Mouse (Mus musculus) heart, embryonic 14.5 days (tissue): ENCODE results near the gene Mybpc2. TPM values are rescaled to one million over a fixed set of nuclear protein-coding genes. Genes with fewer than 3 reads are reported as not detected.

Experiments used
- ATAC-seq: fragments of 200-750 bp; cut with Nextera tagmentation; 2 replicates; pipeline ENCODE4 v1.8.0; 2017; ENCODE audit warnings: low read depth, moderate TSS enrichment; ENCODE audit not compliant: insufficient number of reproducible peaks, insufficient read depth, low FRiP score
- H3K27ac ChIP-seq, 2 experiments: fragments of 200-500 bp in 1 of 2; fragments of 300-500 bp in 1 of 2; sonication (generic) in 1 of 2; replicated peaks in 1 of 2; 2 replicates each; pipeline ENCODE4 v1.5.1; 2012 to 2014; ENCODE audit warnings: low read depth in 2 of 2, low read length in 2 of 2, control low read depth in 1 of 2, mild to moderate bottlenecking in 1 of 2, mixed read lengths in 1 of 2; ENCODE audit not compliant: control insufficient read depth in 1 of 2, insufficient read depth in 1 of 2
- H3K27me3 ChIP-seq: fragments of 300-500 bp; sonication (generic); 2 replicates; pipeline ENCODE4 v1.6.1; 2014; ENCODE audit warnings: mild to moderate bottlenecking, low read length, control low read depth; ENCODE audit not compliant: control insufficient read depth, insufficient read depth
- H3K36me3 ChIP-seq: fragments of 300-500 bp; sonication (generic); 2 replicates; pipeline ENCODE4 v1.6.1; 2014; ENCODE audit warnings: mild to moderate bottlenecking, control low read depth, low read length, mixed read lengths; ENCODE audit not compliant: control insufficient read depth, insufficient read depth
- H3K4me1 ChIP-seq, 2 experiments: fragments of 200-500 bp in 1 of 2; fragments of 300-500 bp in 1 of 2; sonication (generic) in 1 of 2; 2 replicates each; pipeline ENCODE4 v1.6.1; 2012 to 2014; ENCODE audit warnings: low read length in 2 of 2, control low read depth in 1 of 2, mixed read lengths in 1 of 2; ENCODE audit not compliant: control insufficient read depth in 2 of 2, insufficient read depth in 2 of 2
- H3K4me2 ChIP-seq: fragments of 300-500 bp; sonication (generic); 2 replicates; pipeline ENCODE4 v1.6.1; 2014; ENCODE audit warnings: mild to moderate bottlenecking, low read length
- H3K4me3 ChIP-seq, 2 experiments: fragments of 200-500 bp in 1 of 2; fragments of 300-500 bp in 1 of 2; sonication (generic) in 1 of 2; 2 replicates each; pipeline ENCODE4 v1.5.1; 2012 to 2014; ENCODE audit warnings: low read length in 2 of 2, mild to moderate bottlenecking in 2 of 2, control low read depth in 1 of 2, low read depth in 1 of 2, moderate library complexity in 1 of 2; ENCODE audit not compliant: control insufficient read depth in 1 of 2, insufficient read depth in 1 of 2
- H3K9ac ChIP-seq: fragments of 300-500 bp; sonication (generic); 2 replicates; pipeline ENCODE4 v1.6.1; 2014; ENCODE audit warnings: mild to moderate bottlenecking, low read length
- H3K9me3 ChIP-seq: fragments of 300-500 bp; sonication (generic); 2 replicates; pipeline ENCODE4 v1.6.1; 2016; ENCODE audit warnings: low read length, control low read depth; ENCODE audit not compliant: control insufficient read depth
- WGBS: fragments of 180-500 bp; shearing (Covaris S2); extraction: QIAGEN DNeasy Blood & Tissue Kit; methylation state at CpG from one replicate; pipeline ENCODE4 v1.1.7; 2014; 5-methylcytosine and 5-hydroxymethylcytosine counted together
- polyA plus RNA-seq: library from polyadenylated mRNA; unstranded; fragments of >200 nt; fragmentation: Nextera tagmentation; extraction: Ambion mirVana; gene quantifications from 2 replicates; pipeline ENCODE4 v1.2.1, GENCODE M21; 2014

Gene Mybpc2
- polyA plus RNA-seq, 1 experiment from 2014 or later, result 2.3 TPM

- Histone ChIP-seq H3K27me3 (no peaks in the 10 kb centered on the region), H3K4me3 (no peak overlapping the region), H3K27ac (peak overlapping the region; percentile 97 to 99), H3K9me3 (no peaks in the 10 kb centered on the region), H3K9ac (peak overlapping the region; percentile 68), H3K4me2 (peak overlapping the region; percentile 73), H3K36me3 (no peaks in the 10 kb centered on the region), H3K4me1 (peaks cover 52 to 53% of the 10 kb centered on the region in 2 experiments)
- 63% methylated on average over 16 of the region's 16 CpGs for WGBS
- ATAC-seq, result no peak
Measured at GRCm38 (mm10) chr7:44470696-44471612, 53.5 kb downstream of the Mybpc2 start.

GRCm38 (mm10) chr7:44469677-44470675 lies 54.5 kb downstream of the Mybpc2 start:
- no peaks in the 10 kb centered on the region for H3K27me3 ChIP-seq
- H3K9me3 ChIP-seq, result no peaks in the 10 kb centered on the region
- H3K4me1 ChIP-seq, result peaks cover 50 to 51% of the 10 kb centered on the region in 2 experiments
- no peak overlapping the region for H3K4me3 ChIP-seq
- H3K27ac ChIP-seq, result peak overlapping the region; percentile 97 to 99
- 50% methylated on average over 16 of the region's 16 CpGs for WGBS
- H3K36me3 ChIP-seq, result no peaks in the 10 kb centered on the region
- H3K4me2 ChIP-seq, result peak overlapping the region; percentile 95
- peak overlapping the region; percentile 84 for H3K9ac ChIP-seq
- no peak for ATAC-seq

GRCm38 (mm10) chr7:44468644-44469285 lies 55.7 kb downstream of the Mybpc2 start:
- no peak for ATAC-seq

GRCm38 (mm10) chr7:44467811-44468411 lies 56.5 kb downstream of the Mybpc2 start, which contains the start of gene Josd2:
Gene Josd2, plus strand, starts transcription at chr7:44467980.
- peak within 1 kb of the TSS; percentile 71 to 83 for H3K4me3 ChIP-seq
- peak within 1 kb of the TSS; percentile 97 to 99 for H3K27ac ChIP-seq
- H3K9me3 ChIP-seq, result no peaks in the 10 kb centered on the region
- 1% methylated on average over 42 of the region's 42 CpGs for WGBS
- peak within 1 kb of the TSS; percentile 84 for H3K9ac ChIP-seq
- peak; percentile 82 for ATAC-seq
- H3K36me3 ChIP-seq, result no peaks in the 10 kb centered on the region
- peaks cover under 1% of the 10 kb centered on the region; the same call in 1 of the 2 replicates for H3K27me3 ChIP-seq
- peak within 1 kb of the TSS; percentile 95 for H3K4me2 ChIP-seq
- H3K4me1 ChIP-seq, result peaks cover 49 to 55% of the 10 kb centered on the region in 2 experiments

More at GRCm38 (mm10) chr7:44468644-44469285, 55.7 kb downstream of the Mybpc2 start:
- Histone ChIP-seq H3K27ac (peak overlapping the region; percentile 97 to 99), H3K27me3 (no peaks in the 10 kb centered on the region), H3K4me3 (peak overlapping the region; percentile 71 to 83), H3K4me2 (peak overlapping the region; percentile 95), H3K4me1 (peaks cover 49 to 55% of the 10 kb centered on the region in 2 experiments), H3K36me3 (no peaks in the 10 kb centered on the region), H3K9me3 (no peaks in the 10 kb centered on the region), H3K9ac (peak overlapping the region; percentile 84)
- WGBS, result 17% methylated on average over 14 of the region's 15 CpGs

GRCm38 (mm10) chr7:44466888-44467311 lies 57.6 kb downstream of the Mybpc2 start:
- Histone ChIP-seq H3K9ac (no peak overlapping the region; the same call in 1 of the 2 replicates), H3K36me3 (peaks cover 10% of the 10 kb centered on the region), H3K27ac (no peak overlapping the region), H3K4me3 (no peak overlapping the region), H3K9me3 (no peaks in the 10 kb centered on the region), H3K4me1 (peaks cover 44 to 53% of the 10 kb centered on the region in 2 experiments), H3K27me3 (peaks cover 10% of the 10 kb centered on the region), H3K4me2 (0 out of 2 replicates have a peak overlapping the region, but pooled peaks have one; percentile 22)
- no peak for ATAC-seq
- WGBS, result 82% methylated on average over 16 of the region's 16 CpGs

- H3K4me1 ChIP-seq, result peaks cover 37 to 46% of the 10 kb centered on the region in 2 experiments
- H3K27ac ChIP-seq, result no peak overlapping the region
- peaks cover 16% of the 10 kb centered on the region for H3K36me3 ChIP-seq
- H3K9ac ChIP-seq, result no peak overlapping the region; the same call in 1 of the 2 replicates
- no peak overlapping the region for H3K4me2 ChIP-seq
- H3K27me3 ChIP-seq, result peaks cover 17% of the 10 kb centered on the region
- no peaks in the 10 kb centered on the region for H3K9me3 ChIP-seq
- no peak for ATAC-seq
- 82% methylated on average over 10 of the region's 10 CpGs for WGBS
- H3K4me3 ChIP-seq, result no peak overlapping the region
Measured at GRCm38 (mm10) chr7:44466006-44466887, 58.2 kb downstream of the Mybpc2 start.
